Mouse (Mus musculus): Measurements from ENCODE around the gene Iqca.

The Iqca gene

GRCm38 (mm10) chr1:90060054-90060453, 93.1 kb downstream of the Iqca start:
- peak; percentile 87 for DNase-seq (ENCODE audit: low read depth, low spot score)

- no peak for DNase-seq (ENCODE audit: low read depth, low spot score)
These were observed 98.2 kb downstream of the Iqca start for GRCm38 (mm10) chr1:90054991-90055390.

GRCm38 (mm10) chr1:90051347-90051746, 101.9 kb downstream of the Iqca start:
- DNase-seq (ENCODE audit: low read depth, low spot score), result peak; percentile 74

- DNase-seq (ENCODE audit: low read depth, low spot score), result peak; percentile 19
These were observed 103.0 kb downstream of the Iqca start for GRCm38 (mm10) chr1:90050046-90050739.

GRCm38 (mm10) chr1:90028305-90028704, 124.9 kb downstream of the Iqca start:
- no peak for DNase-seq (ENCODE audit: low read depth, low spot score)

- DNase-seq (ENCODE audit: low read depth, low spot score), result peak; percentile 61
These were observed 126.3 kb downstream of the Iqca start for GRCm38 (mm10) chr1:90026945-90027344.

- no peak for DNase-seq (ENCODE audit: low read depth, low spot score)
These were observed 132.9 kb downstream of the Iqca start for GRCm38 (mm10) chr1:90020336-90020735.

- DNase-seq (ENCODE audit: low read depth, low spot score), result no peak
These were observed 135.1 kb downstream of the Iqca start for GRCm38 (mm10) chr1:90018071-90018470.

GRCm38 (mm10) chr1:90014446-90014845, 138.8 kb downstream of the Iqca start, which contains the start of gene Asb18:
Gene Asb18 (minus strand): TSS chr1:90014666.
- DNase-seq (ENCODE audit: low read depth, low spot score), result no peak

GRCm38 (mm10) chr1:90013273-90013672, 139.9 kb downstream of the Iqca start:
- DNase-seq (ENCODE audit: low read depth, low spot score), result peak; percentile 79

GRCm38 (mm10) chr1:90012850-90013249, 140.4 kb downstream of the Iqca start:
- peak; percentile 73 for DNase-seq (ENCODE audit: low read depth, low spot score)

GRCm38 (mm10) chr1:90012168-90012567, 141.0 kb downstream of the Iqca start:
- DNase-seq (ENCODE audit: low read depth, low spot score), result no peak

- no peak for DNase-seq (ENCODE audit: low read depth, low spot score)
These were observed 143.1 kb downstream of the Iqca start for GRCm38 (mm10) chr1:90010077-90010476.

- no peak for DNase-seq (ENCODE audit: low read depth, low spot score)
These were observed 144.0 kb downstream of the Iqca start for GRCm38 (mm10) chr1:90009188-90009587.

GRCm38 (mm10) chr1:90006666-90007065, 146.5 kb downstream of the Iqca start:
- DNase-seq (ENCODE audit: low read depth, low spot score), result no peak

- DNase-seq (ENCODE audit: low read depth, low spot score), result no peak
These were observed 152.2 kb downstream of the Iqca start for GRCm38 (mm10) chr1:90000981-90001380.

GRCm38 (mm10) chr1:89999858-90000257, 153.3 kb downstream of the Iqca start:
- no peak for DNase-seq (ENCODE audit: low read depth, low spot score)

GRCm38 (mm10) chr1:89998696-89999095, 154.5 kb downstream of the Iqca start:
- no peak for DNase-seq (ENCODE audit: low read depth, low spot score)

- DNase-seq (ENCODE audit: low read depth, low spot score), result no peak
These were observed 155.1 kb downstream of the Iqca start for GRCm38 (mm10) chr1:89998076-89998475.

GRCm38 (mm10) chr1:89992256-89992655, 160.9 kb downstream of the Iqca start:
- no peak for DNase-seq (ENCODE audit: low read depth, low spot score)
